Mouse (Mus musculus): Measurements from ENCODE around the gene Osbpl6.

DNA sequence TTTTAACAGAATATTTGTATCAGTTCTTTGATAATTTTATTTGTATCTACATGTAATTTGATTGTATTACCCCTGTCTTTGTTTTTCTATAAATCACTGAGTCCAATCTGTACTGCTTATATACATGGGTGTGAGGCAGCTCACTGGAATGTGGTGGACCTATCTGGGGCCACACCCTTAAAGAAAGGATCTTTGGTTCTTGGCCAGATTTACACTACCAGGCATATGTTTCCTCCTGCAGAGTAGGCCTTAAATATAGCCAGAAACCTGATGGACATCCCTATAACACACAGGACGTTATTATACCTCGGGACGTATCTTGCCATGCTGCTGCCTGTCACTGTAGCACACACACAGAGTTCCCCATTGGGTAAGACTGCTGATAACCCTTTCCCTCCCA is 205.7 kb downstream of the Osbpl6 start:
- TF ChIP-seq CTCF (IDR thresholded peaks at IDR 0.05; ENCODE audit: low read depth, low read length) (no peak), TAL1 (conservative IDR thresholded peaks at IDR 0.05; ENCODE audit: low read depth, low read length) (no peak)
